ENCODE assay signal across 27 mouse cellular contexts in genomic region chrX:52930191-52930590, GRCm38 (mm10). TPM values are rescaled to one million over a fixed set of nuclear protein-coding genes. Genes with fewer than 3 reads are reported as not detected.
A peak's percentile ranks its signal among the peaks of the same experiment; 100 is the strongest.
DNase-seq lines count a peak whose midpoint lies in the region; ATAC-seq and TF ChIP-seq lines count a peak whose summit lies in the region.
"Had no signal": no experiment of that assay in that cellular context is flagged by ENCODE, and none has a peak within 500 bp of the region (broad histone marks: within the 10 kb centered on the region; RNA-seq: fewer than 3 reads in every experiment).

No protein-coding gene starts in this region.

- no peaks in the 10 kb centered on the region for H3K9me3 ChIP-seq in CH12.LX (replicated peaks; ENCODE audit: low read length)
- H3K9me3 ChIP-seq: forebrain, embryonic 10.5 days; G1E; heart, embryonic 12.5 days; heart, embryonic 15.5 days; hindbrain, embryonic 10.5 days; hindbrain, embryonic 13.5 days had no signal

- no peak overlapping the region for H3K9ac ChIP-seq in CH12.LX (ENCODE audit: insufficient read depth, low read depth)
- H3K9ac ChIP-seq: forebrain, postnatal 0 days; heart, embryonic 12.5 days; heart, embryonic 15.5 days; hindbrain, embryonic 13.5 days had no signal

- H3K27ac ChIP-seq in CH12.LX (ENCODE audit: insufficient read depth, low read depth) = peak overlapping the region; percentile 93
- H3K27ac ChIP-seq: forebrain, embryonic 10.5 days; heart, embryonic 15.5 days; hindbrain, embryonic 10.5 days; hindbrain, embryonic 13.5 days had no signal

- H3K4me2 ChIP-seq in CH12.LX (ENCODE audit: insufficient read depth, low read depth, poor library complexity, severe bottlenecking) = no peak overlapping the region; the same call in 1 of the 2 replicates
- H3K4me2 ChIP-seq: heart, embryonic 12.5 days; heart, embryonic 15.5 days; hindbrain, embryonic 13.5 days had no signal

- in situ Hi-C loops in CH12.LX (cut with MboI; ENCODE audit: low pct_ligation_motif_present, low pct_unique_long_range_greater_than_20kb, low sequenced_read_pairs) = no loop called here

- H3K4me1 ChIP-seq in CH12.LX (ENCODE audit: control insufficient read depth in 1 of 2, insufficient read depth in 2 of 2) = peaks cover 2 to 24% of the 10 kb centered on the region in 2 experiments; a peak in 3 of 4 replicates
- H3K4me1 ChIP-seq: heart, embryonic 15.5 days; hindbrain, embryonic 10.5 days; hindbrain, embryonic 13.5 days had no signal

- no peak for ATAC-seq in frontal cortex, adult (ENCODE audit: low TSS enrichment)
- no peak for ATAC-seq in megakaryocyte-erythroid progenitor cell, adult 5-6 weeks (replicated peaks; ENCODE audit: low FRiP score, low TSS enrichment, poor library complexity, severe bottlenecking)
- ATAC-seq: forebrain, embryonic 14.5 days; forebrain, postnatal 0 days; hindbrain, embryonic 16.5 days; intestine, postnatal 0 days; Patski had no signal

- dilution Hi-C loops in CH12.LX (cut with MboI; ENCODE audit: extremely low pct_ligation_motif_present, extremely low pct_unique_long_range_greater_than_20kb, low sequenced_read_pairs) = no loop called here

- peaks cover 0 to 5% of the 10 kb centered on the region in 2 experiments for H3K36me3 ChIP-seq in CH12.LX (replicated peaks in 1 of 2; ENCODE audit: control insufficient read depth in 1 of 2, insufficient read depth in 1 of 2, low read length in 1 of 2)
- no peaks in the 10 kb centered on the region for H3K36me3 ChIP-seq in splenic B cell, adult 2 months (ENCODE audit: control insufficient read depth, insufficient read depth, low read length, poor library complexity, severe bottlenecking)
- H3K36me3 ChIP-seq: heart, embryonic 15.5 days had no signal

- no peaks in the 10 kb centered on the region for H3K27me3 ChIP-seq in CH12.LX (replicated peaks)
- H3K27me3 ChIP-seq in splenic B cell, adult 2 months (ENCODE audit: control insufficient read depth, insufficient read depth, low read length, poor library complexity, severe bottlenecking) = no peaks in the 10 kb centered on the region
- H3K27me3 ChIP-seq: heart, embryonic 12.5 days; heart, embryonic 15.5 days; hindbrain, embryonic 13.5 days had no signal

- TF ChIP-seq POLR2A in CH12.LX (IDR thresholded peaks at IDR 0.05; ENCODE audit: low read depth, low read length) = no peak

- H3K4me3 ChIP-seq in CH12.LX (replicated peaks in 1 of 3; ENCODE audit: low read depth in 2 of 3, low read length in 2 of 3, poor library complexity in 1 of 3) = no peak overlapping the region
- H3K4me3 ChIP-seq: forebrain, embryonic 10.5 days; heart, embryonic 12.5 days; heart, embryonic 15.5 days; hindbrain, embryonic 10.5 days; hindbrain, embryonic 13.5 days had no signal

- peak; percentile 64 for DNase-seq in CD4-positive helper T cell, adult 2 months (ENCODE audit: low read depth, low spot score)
- no peak for DNase-seq in CH12.LX (ENCODE audit: extremely low read depth)
- DNase-seq in induced T-regulatory cell, adult 2 months (ENCODE audit: low read depth) = peak; percentile 26
- DNase-seq in splenic B cell, adult 2 months (ENCODE audit: low read depth, low spot score) = peak; percentile 7
- no peak for DNase-seq in cerebellum, adult 11-12 months
- DNase-seq: adrenal gland, postnatal 10 days; adrenal gland, postnatal 36 days; cerebellum, adult 18-20 months; cerebellum, adult 9-10 months; cerebellum, postnatal 14 days; forebrain, postnatal 0 days; gastrocnemius, postnatal 25 days; heart, adult 18-20 months; heart, postnatal 10 days; heart, postnatal 36 days had no signal

- TF ChIP-seq RAD21 in CH12.LX (IDR thresholded peaks at IDR 0.05; ENCODE audit: low read depth, low read length) = no peak

- TF ChIP-seq CTCF in CH12.LX (conservative IDR thresholded peaks at IDR 0.05 in 1 of 2, IDR thresholded peaks at IDR 0.05 in 1 of 2; ENCODE audit: low read depth in 2 of 2, low read length in 2 of 2) = no peak

- H3K79me2 ChIP-seq in CH12.LX (replicated peaks; ENCODE audit: control insufficient read depth, extremely low read depth, insufficient read depth, poor library complexity, severe bottlenecking) = peaks cover 2% of the 10 kb centered on the region; the same call in 1 of the 2 replicates

- TF ChIP-seq EP300 in CH12.LX (IDR thresholded peaks at IDR 0.05; ENCODE audit: low read length) = no peak

TF ChIP-seq in CH12.LX, 34 proteins besides CTCF, POLR2A, EP300 and RAD21:
- TF ChIP-seq ZNF384 (IDR thresholded peaks at IDR 0.05; ENCODE audit: low read depth, low read length) (0 out of 2 replicates have a peak, but pooled peaks have one; percentile 1), E2F4 (IDR thresholded peaks at IDR 0.05; ENCODE audit: insufficient replicate concordance, low read depth, low read length) (no peak), SMC3 (IDR thresholded peaks at IDR 0.05; ENCODE audit: low read depth, low read length) (no peak)

RNA-seq across cellular contexts. Expression of gene Phf6, which starts 18.1 kb away (rescaled TPM):
- total RNA-seq in CH12.LX (2012; rRNA removed) (19.8 and 22.0 TPM in 2 replicates), CH12.LX (2014; rRNA removed) (59.7 and 67.0 TPM in 2 replicates)
- 27.1 and 29.4 TPM in 2 replicates for polyA plus RNA-seq in CH12.LX (2012; ENCODE audit: insufficient read length, low read depth)
- total RNA-seq in megakaryocyte-erythroid progenitor cell, adult 5-6 weeks (2014; fragmentation: Nextera tagmentation) = 32.8 and 47.3 TPM in 2 replicates
- total RNA-seq in megakaryocyte-erythroid progenitor cell, adult 5-6 weeks (2017) = 54.3 and 58.1 TPM in 2 replicates

RNA-seq across cellular contexts. Expression of gene Hprt, which starts 57.7 kb away (rescaled TPM):
- total RNA-seq in CH12.LX (2012; rRNA removed) (200 and 212 TPM in 2 replicates), CH12.LX (2014; rRNA removed) (525 and 564 TPM in 2 replicates)
- polyA plus RNA-seq in CH12.LX (2012; ENCODE audit: insufficient read length, low read depth) = 355 and 382 TPM in 2 replicates
- 191 and 245 TPM in 2 replicates for total RNA-seq in megakaryocyte-erythroid progenitor cell, adult 5-6 weeks (2014; fragmentation: Nextera tagmentation)
- total RNA-seq in megakaryocyte-erythroid progenitor cell, adult 5-6 weeks (2017) = 376 and 396 TPM in 2 replicates

Comparison
In these comparisons a context has a peak if more than half of its experiments do, and no peak if none do; other contexts are left out.
1. DNase-seq: peak in CD4-positive helper T cell, adult 2 months (single experiment), induced T-regulatory cell, adult 2 months (single experiment) and splenic B cell, adult 2 months (single experiment); none in CH12.LX (single experiment) and cerebellum, adult 11-12 months (single experiment).